Comparison of ENCODE assay signal across 8 mouse cellular contexts in the genomic region with DNA sequence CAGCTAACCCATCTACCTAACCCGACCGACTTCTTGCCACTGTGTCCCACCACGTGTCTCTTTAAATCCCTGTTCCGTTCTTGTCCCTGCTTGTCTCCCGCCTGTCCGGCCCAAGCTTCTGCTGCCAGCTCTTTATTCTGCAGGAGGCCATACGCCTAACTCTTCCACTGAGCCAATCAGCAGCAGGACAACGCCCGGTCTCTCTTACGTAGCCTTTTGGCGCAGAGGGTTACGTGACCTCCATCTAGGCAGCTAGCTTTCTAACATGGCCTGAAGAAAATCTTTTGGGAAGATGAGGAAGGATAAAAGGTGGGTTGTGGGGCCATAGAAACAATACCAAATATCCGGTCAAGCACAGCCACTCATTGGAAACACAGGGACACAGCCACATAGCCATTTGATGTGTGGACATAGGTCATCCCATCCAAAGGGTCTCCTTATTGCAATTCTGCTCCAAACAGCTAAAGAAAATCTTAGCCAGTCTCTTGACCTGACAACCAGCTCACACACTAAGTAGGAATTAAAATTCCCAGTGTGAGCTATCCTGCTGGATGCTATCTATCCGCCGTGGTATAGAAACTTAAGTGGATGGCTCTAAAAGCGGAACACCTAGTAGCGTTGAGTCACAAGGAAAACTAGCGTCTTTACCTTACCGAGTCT. TPM values are rescaled to one million over a fixed set of nuclear protein-coding genes. Genes with fewer than 3 reads are reported as not detected.
A peak's percentile ranks its signal among the peaks of the same experiment; 100 is the strongest.
DNase-seq lines count a peak whose midpoint lies in the region; ATAC-seq and TF ChIP-seq lines count a peak whose summit lies in the region.

No protein-coding gene starts in this region.

- H3K27me3 ChIP-seq in ES-Bruce4 (ENCODE audit: control insufficient read depth, insufficient read depth, low read length, poor library complexity, severe bottlenecking) = no peaks in the 10 kb centered on the region
- no peaks in the 10 kb centered on the region for H3K27me3 ChIP-seq in forebrain, embryonic 15.5 days
- H3K27me3 ChIP-seq in neural tube, embryonic 15.5 days (replicated peaks) = no peaks in the 10 kb centered on the region
- no peaks in the 10 kb centered on the region for H3K27me3 ChIP-seq in thymus, adult 2 months (ENCODE audit: control insufficient read depth, insufficient read depth, low read length)

- peak; percentile 78 for TF ChIP-seq POLR2A in ES-Bruce4 (IDR thresholded peaks at IDR 0.05; ENCODE audit: insufficient read depth, low read length)
- TF ChIP-seq POLR2A in thymus, adult 2 months (IDR thresholded peaks at IDR 0.05; ENCODE audit: control insufficient read depth, extremely low read depth, insufficient read depth, low read length, poor library complexity) = no peak

- peak overlapping the region; percentile 82 for H3K27ac ChIP-seq in ES-Bruce4 (ENCODE audit: insufficient read depth, low read length)
- peak overlapping the region; percentile 99 for H3K27ac ChIP-seq in forebrain, embryonic 15.5 days (replicated peaks)
- H3K27ac ChIP-seq in neural tube, embryonic 15.5 days (replicated peaks) = peak overlapping the region; percentile 99
- H3K27ac ChIP-seq in thymus, adult 2 months (ENCODE audit: control insufficient read depth, insufficient read depth, low read length) = peak overlapping the region; percentile 76

- H3K9ac ChIP-seq in ES-Bruce4 (ENCODE audit: low read depth, poor library complexity, severe bottlenecking) = peak overlapping the region; percentile 96
- peak overlapping the region; percentile 80 for H3K9ac ChIP-seq in forebrain, embryonic 15.5 days (replicated peaks)
- peak overlapping the region; percentile 89 for H3K9ac ChIP-seq in neural tube, embryonic 15.5 days (replicated peaks)

- H3K4me2 ChIP-seq in forebrain, embryonic 15.5 days (replicated peaks) = peak overlapping the region; percentile 63
- peak overlapping the region; percentile 73 for H3K4me2 ChIP-seq in neural tube, embryonic 15.5 days

- peak overlapping the region; percentile 76 for H3K4me3 ChIP-seq in ES-Bruce4 (ENCODE audit: low read depth, low read length)
- peak overlapping the region; percentile 66 for H3K4me3 ChIP-seq in forebrain, embryonic 15.5 days
- peak overlapping the region; percentile 66 for H3K4me3 ChIP-seq in neural tube, embryonic 15.5 days (replicated peaks)
- H3K4me3 ChIP-seq in thymus, adult 2 months (ENCODE audit: control insufficient read depth, insufficient read depth, low read length) = peak overlapping the region; percentile 58

- no peak for TF ChIP-seq CTCF in ES-Bruce4 (IDR thresholded peaks at IDR 0.05; ENCODE audit: low read depth, low read length)
- no peak for TF ChIP-seq CTCF in thymus, adult 2 months (IDR thresholded peaks at IDR 0.05; ENCODE audit: borderline replicate concordance, control insufficient read depth, extremely low read depth, insufficient read depth, low read length, poor library complexity)

- H3K9me3 ChIP-seq in ES-Bruce4 (replicated peaks; ENCODE audit: control insufficient read depth, insufficient read depth, low read length, poor library complexity, severe bottlenecking) = no peaks in the 10 kb centered on the region
- H3K9me3 ChIP-seq in forebrain, embryonic 15.5 days = no peaks in the 10 kb centered on the region
- H3K9me3 ChIP-seq in neural tube, embryonic 15.5 days (replicated peaks) = no peaks in the 10 kb centered on the region

- H3K36me3 ChIP-seq in ES-Bruce4 (ENCODE audit: control insufficient read depth, insufficient read depth, low read length, poor library complexity, severe bottlenecking) = no peaks in the 10 kb centered on the region
- H3K36me3 ChIP-seq in forebrain, embryonic 15.5 days = no peaks in the 10 kb centered on the region
- no peaks in the 10 kb centered on the region for H3K36me3 ChIP-seq in neural tube, embryonic 15.5 days
- no peaks in the 10 kb centered on the region for H3K36me3 ChIP-seq in thymus, adult 2 months (ENCODE audit: control insufficient read depth, insufficient read depth, low read length)

- intact Hi-C loops in heart, postnatal 14 days (cut with DNase I) = loop anchor here (2.0 kb wide), 1 partner anchor 16 kb away; a partner anchor contains a TSS

- DNase-seq in heart, postnatal 14 days = peak; percentile 84 to 88
- DNase-seq in layer of hippocampus, adult 11-12 months (ENCODE audit: low spot score) = peak; percentile 84
- peak; percentile 90 to 93 for DNase-seq in lung, adult 18-20 months
- DNase-seq in thymus, adult 2 months = peak; percentile 53

- peak; percentile 86 for ATAC-seq in cerebellum, adult (ENCODE audit: insufficient number of reproducible peaks, low FRiP score, low TSS enrichment)
- peak; percentile 78 for ATAC-seq in forebrain, embryonic 15.5 days (replicated peaks)
- peak; percentile 84 for ATAC-seq in neural tube, embryonic 15.5 days (ENCODE audit: low FRiP score)

- 0 out of 2 replicates have a peak, but pooled peaks have one; percentile 39 for TF ChIP-seq EP300 in ES-Bruce4 (IDR thresholded peaks at IDR 0.05; ENCODE audit: insufficient read depth, low read depth, low read length)

- WGBS in forebrain, embryonic 15.5 days = under 1% methylated on average over 19 of the region's 19 CpGs
- WGBS in neural tube, embryonic 15.5 days = under 1% methylated on average over 19 of the region's 19 CpGs
- WGBS in thymus, adult 2 months = under 1% methylated on average over 19 of the region's 19 CpGs

- no peaks in the 10 kb centered on the region for H3K4me1 ChIP-seq in ES-Bruce4 (ENCODE audit: control insufficient read depth, insufficient read depth, low read length)
- peaks cover 21% of the 10 kb centered on the region for H3K4me1 ChIP-seq in forebrain, embryonic 15.5 days
- peaks cover 25% of the 10 kb centered on the region for H3K4me1 ChIP-seq in neural tube, embryonic 15.5 days
- peaks cover 12% of the 10 kb centered on the region for H3K4me1 ChIP-seq in thymus, adult 2 months (replicated peaks; ENCODE audit: control insufficient read depth, insufficient read depth, low read length)

RNA-seq across cellular contexts. Expression of a gene that starts 0.8 kb away (rescaled TPM):
- polyA plus RNA-seq in ES-Bruce4 (2011; ENCODE audit: insufficient read depth, insufficient read length, low read depth, missing spikeins) = 3.6 and 4.0 TPM in 2 replicates
- 10.1 and 10.9 TPM in 2 replicates for polyA plus RNA-seq in forebrain, embryonic 15.5 days (2015; fragmentation: Nextera tagmentation; extraction: Ambion mirVana)
- total RNA-seq in heart, postnatal 14 days (2021) = 10 to 100 TPM; 26.0 to 42.3 TPM
- polyA plus RNA-seq in neural tube, embryonic 15.5 days (2015; fragmentation: Nextera tagmentation; extraction: Ambion mirVana) = 4.9 and 5.1 TPM in 2 replicates
- 87.7 and 101 TPM in 2 replicates for polyA plus RNA-seq in thymus, adult 2 months (2012; rRNA removed)

RNA-seq across cellular contexts. Expression of a gene that starts 6.1 kb away (rescaled TPM):
- 7.7 and 11.1 TPM in 2 replicates for polyA plus RNA-seq in ES-Bruce4 (2011; ENCODE audit: insufficient read depth, insufficient read length, low read depth, missing spikeins)
- 42.5 and 47.6 TPM in 2 replicates for polyA plus RNA-seq in forebrain, embryonic 15.5 days (2015; fragmentation: Nextera tagmentation; extraction: Ambion mirVana)
- 100 to 1,000 TPM; 125 to 254 TPM for total RNA-seq in heart, postnatal 14 days (2021)
- 9.4 and 16.0 TPM in 2 replicates for polyA plus RNA-seq in neural tube, embryonic 15.5 days (2015; fragmentation: Nextera tagmentation; extraction: Ambion mirVana)
- 1,135 and 1,442 TPM in 2 replicates for polyA plus RNA-seq in thymus, adult 2 months (2012; rRNA removed)

RNA-seq across cellular contexts. Expression of a gene that starts 7.2 kb away (rescaled TPM):
- polyA plus RNA-seq in ES-Bruce4 (2011; ENCODE audit: insufficient read depth, insufficient read length, low read depth, missing spikeins) = 33.9 and 35.8 TPM in 2 replicates
- 7.1 and 9.9 TPM in 2 replicates for polyA plus RNA-seq in forebrain, embryonic 15.5 days (2015; fragmentation: Nextera tagmentation; extraction: Ambion mirVana)
- 100 to 1,000 TPM; 121 to 256 TPM for total RNA-seq in heart, postnatal 14 days (2021)
- polyA plus RNA-seq in neural tube, embryonic 15.5 days (2015; fragmentation: Nextera tagmentation; extraction: Ambion mirVana) = 0.61 and 3.0 TPM in 2 replicates
- 163 and 177 TPM in 2 replicates for polyA plus RNA-seq in thymus, adult 2 months (2012; rRNA removed)

RNA-seq across cellular contexts. Expression of a gene that starts 15.9 kb away (rescaled TPM):
- 1.3 and 3.0 TPM in 2 replicates for polyA plus RNA-seq in ES-Bruce4 (2011; ENCODE audit: insufficient read depth, insufficient read length, low read depth, missing spikeins)
- 0.62 TPM in 1 of 2 replicates, not detected in the other for polyA plus RNA-seq in forebrain, embryonic 15.5 days (2015; fragmentation: Nextera tagmentation; extraction: Ambion mirVana)
- total RNA-seq in heart, postnatal 14 days (2021) = 1 to 10 TPM in 1 of 2 experiments, not detected in 1; 1.1 TPM
- 0.14 and 0.65 TPM in 2 replicates for polyA plus RNA-seq in neural tube, embryonic 15.5 days (2015; fragmentation: Nextera tagmentation; extraction: Ambion mirVana)
- not detected in 2 replicates for polyA plus RNA-seq in thymus, adult 2 months (2012; rRNA removed)

RNA-seq across cellular contexts. Expression of a gene that starts 17.0 kb away (rescaled TPM):
- not detected in 2 replicates for polyA plus RNA-seq in ES-Bruce4 (2011; ENCODE audit: insufficient read depth, insufficient read length, low read depth, missing spikeins)
- polyA plus RNA-seq in forebrain, embryonic 15.5 days (2015; fragmentation: Nextera tagmentation; extraction: Ambion mirVana) = 25.1 and 32.2 TPM in 2 replicates
- total RNA-seq in heart, postnatal 14 days (2021) = 10 to 100 TPM; 13.0 to 17.3 TPM
- 9.8 and 14.3 TPM in 2 replicates for polyA plus RNA-seq in neural tube, embryonic 15.5 days (2015; fragmentation: Nextera tagmentation; extraction: Ambion mirVana)
- polyA plus RNA-seq in thymus, adult 2 months (2012; rRNA removed) = 565 and 592 TPM in 2 replicates

Comparison
In these comparisons a context has a peak if more than half of its experiments do, and no peak if none do; other contexts are left out.
1. Peak in every context shown above with its lines: DNase-seq, ATAC-seq, H3K4me3 ChIP-seq and H3K27ac ChIP-seq.
2. RNA of a gene that starts 6.1 kb away (polyA plus RNA-seq): 1,135 to 1,442 TPM in thymus, adult 2 months; 42.5 to 47.6 TPM in forebrain, embryonic 15.5 days, 7.7 to 11.1 TPM in ES-Bruce4 and 9.4 to 16.0 TPM in neural tube, embryonic 15.5 days; every median in the first group is over 10 times any median in the second.